Mouse (Mus musculus): ENCODE data around the gene Rab39.

- TF ChIP-seq CTCF (IDR thresholded peaks at IDR 0.05; ENCODE audit: low read depth), result no peak
- TF ChIP-seq EP300 (optimal IDR thresholded peaks at IDR 0.05), result no peak
Observed at GRCm38 (mm10) chr9:53693718-53694117, 12.3 kb downstream of the Rab39 start.

All from stomach, postnatal 0 days (tissue).